Mouse (Mus musculus) cerebellum, adult 9-10 months (tissue): ENCODE measurements at regions not wholly inside any gene's neighbourhood (a gene's known extent, or its start where the extent isn't known, plus 50 kb on each side); places are given as distances from the start of the nearest gene placed in this dataset.
"Not testable (repeated sequence)": the region's sequence is repeated elsewhere in the genome, so short reads cannot be mapped to it uniquely, and the experiment has no call there.

Experiments
- DNase-seq: peaks from one replicate; pipeline ENCODE4 v3.0.0; 2022

GRCm38 (mm10) chr5:118464931-118465801 lies 95.3 kb upstream of the Med13l start:
- no peak for DNase-seq

- no peak for DNase-seq
Observed at GRCm38 (mm10) chr5:118465991-118466750, 94.3 kb upstream of the Med13l start.

DNA sequence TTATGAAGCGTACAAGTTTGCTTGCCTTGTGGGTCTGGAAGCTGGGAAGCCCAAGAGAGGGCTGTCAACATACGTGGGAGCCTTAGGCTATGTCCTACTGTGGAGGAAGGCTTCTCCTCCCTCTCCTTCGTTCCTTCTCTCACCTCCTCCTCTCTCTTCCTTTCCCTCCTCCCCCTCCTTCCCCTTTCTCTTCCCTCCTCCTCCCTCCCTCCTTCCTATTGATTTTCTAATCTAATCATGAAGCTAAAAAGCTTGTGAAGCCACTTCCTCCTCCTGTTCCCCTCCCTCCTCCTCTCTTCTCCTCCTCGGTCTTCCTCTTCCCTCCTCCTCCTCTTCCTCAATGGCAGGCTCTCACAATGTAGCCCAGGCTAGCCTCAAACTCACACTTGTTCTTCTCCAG lies 91.7 kb upstream of the Med13l start:
- DNase-seq = no peak

DNA sequence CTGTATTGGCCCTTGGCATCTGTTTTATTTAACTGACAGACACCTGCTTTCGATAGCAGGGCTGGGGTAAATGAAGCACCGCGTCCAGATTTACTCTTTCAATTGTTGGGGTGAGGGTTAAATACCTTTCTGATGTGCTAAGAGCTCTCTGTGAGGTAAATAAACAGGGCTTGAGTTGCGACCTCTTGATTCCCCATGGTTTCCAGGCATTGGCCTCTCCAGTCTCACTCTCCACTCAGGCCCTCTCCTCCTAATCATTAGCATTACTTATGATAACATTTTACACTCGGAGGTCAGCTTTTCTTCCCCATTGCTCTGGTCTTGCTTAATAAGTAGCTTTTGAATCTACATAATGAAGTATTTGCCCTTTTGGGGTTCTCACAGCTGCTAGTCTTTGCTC lies 88.9 kb upstream of the Med13l start:
- no peak for DNase-seq

DNA sequence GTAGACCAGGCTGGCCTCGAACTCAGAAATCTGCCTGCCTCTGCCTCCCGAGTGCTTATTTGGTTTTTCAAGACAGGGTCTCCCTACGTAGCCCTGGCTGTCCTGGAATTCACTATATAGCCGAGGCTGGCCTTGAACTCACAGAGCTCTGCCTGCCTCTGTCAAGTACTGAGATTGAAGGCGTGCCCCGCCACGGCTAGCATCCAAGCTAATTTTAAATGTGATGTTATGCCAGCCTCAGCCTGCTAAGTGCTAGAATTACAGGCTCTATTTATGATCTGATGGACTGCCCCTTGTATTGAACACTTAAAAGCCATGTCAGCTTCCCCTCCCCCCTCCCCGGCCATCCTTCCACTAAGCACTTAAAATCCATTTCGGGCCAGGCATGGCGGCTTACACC lies 88.2 kb upstream of the Med13l start:
- DNase-seq = no peak

- no peak for DNase-seq
Observed at GRCm38 (mm10) chr5:118473128-118473730, 87.2 kb upstream of the Med13l start.

DNA sequence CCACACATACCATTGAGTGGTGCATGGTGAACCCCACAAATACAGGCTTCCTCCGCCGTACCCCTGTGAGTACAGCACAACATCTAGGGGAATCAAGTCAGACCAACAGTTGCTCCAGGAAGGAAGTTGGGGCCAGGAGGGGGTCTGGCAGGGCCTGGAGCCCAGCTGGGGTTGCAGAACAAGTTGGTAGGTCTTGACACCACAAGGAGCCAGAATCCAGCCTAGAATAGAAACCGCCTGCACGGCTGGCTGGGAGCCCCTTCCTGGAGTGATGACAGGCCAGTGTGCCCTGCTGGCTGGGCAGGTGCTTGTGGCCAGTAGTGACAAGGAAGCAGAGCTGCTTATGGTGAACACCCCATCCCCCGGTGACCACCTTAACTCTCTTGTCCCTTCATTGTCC lies 83.9 kb upstream of the Med13l start:
- no peak for DNase-seq

DNA sequence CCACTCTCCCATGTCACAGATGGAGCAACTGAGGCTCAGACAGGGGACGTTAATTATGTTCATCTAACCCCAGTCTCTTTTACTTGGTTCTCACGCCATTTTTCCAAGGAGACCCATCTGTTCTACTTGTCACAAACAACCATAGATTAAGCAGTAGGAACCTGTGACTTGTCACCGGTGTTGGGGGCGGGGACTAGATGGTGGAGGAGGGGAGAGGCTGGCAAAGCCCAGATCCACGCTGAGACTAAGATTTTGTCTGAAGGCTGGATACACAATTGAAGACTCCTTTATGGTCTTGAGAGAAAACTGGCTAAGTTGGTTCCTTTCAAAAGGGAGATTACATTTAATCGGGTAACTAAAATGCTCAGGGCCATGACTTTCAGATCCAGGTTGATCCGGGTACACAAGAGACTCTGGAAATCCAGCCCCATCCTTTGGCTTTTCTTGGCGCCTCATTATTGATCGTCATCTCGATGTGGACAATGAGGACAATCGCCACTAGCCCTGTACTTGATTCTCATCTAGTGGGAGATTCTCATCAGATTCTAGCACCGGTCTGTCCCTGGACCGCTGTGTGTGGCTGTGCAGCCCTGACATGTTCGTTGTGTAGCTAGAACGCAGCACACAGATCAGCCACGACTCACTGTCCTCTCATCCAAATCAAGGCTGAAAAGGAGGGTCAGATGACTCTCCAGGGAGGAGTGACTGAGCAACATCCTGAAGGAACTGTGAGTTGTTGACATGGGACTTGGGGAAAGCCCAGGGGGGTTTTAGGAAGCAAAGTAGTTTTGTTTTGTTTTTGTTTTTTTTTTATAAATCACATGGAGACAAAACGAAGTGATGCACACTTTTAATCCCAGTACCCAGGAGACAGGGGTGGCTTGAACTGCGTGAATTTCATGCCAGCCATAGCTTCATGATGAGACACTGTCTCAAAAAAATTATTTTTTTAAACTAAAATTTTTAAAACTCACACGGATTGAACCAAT lies 83.1 kb upstream of the Med13l start:
- no peak for DNase-seq

- DNase-seq = peak; percentile 4
Observed at GRCm38 (mm10) chr5:118478120-118478768, 82.2 kb upstream of the Med13l start.

DNA sequence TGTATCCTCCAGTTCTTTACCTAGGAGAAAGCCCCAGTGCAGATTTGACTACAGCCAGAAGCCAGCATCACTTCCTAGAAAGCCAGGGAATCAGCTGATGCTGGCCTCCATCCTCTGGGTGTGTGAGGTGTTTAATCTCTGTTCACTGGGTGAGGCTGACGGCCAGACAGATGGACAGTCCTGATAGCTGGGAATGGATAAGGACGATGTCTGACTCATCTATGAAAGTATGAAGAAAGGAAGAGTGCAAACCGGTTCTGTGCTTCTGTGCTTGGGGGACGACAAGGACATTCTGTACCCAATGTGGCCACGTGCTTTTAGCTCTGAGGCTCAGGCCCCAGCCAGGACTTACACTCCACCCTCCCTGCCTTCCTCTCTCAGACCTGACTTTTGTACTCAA lies 80.5 kb upstream of the Med13l start:
- no peak for DNase-seq

DNA sequence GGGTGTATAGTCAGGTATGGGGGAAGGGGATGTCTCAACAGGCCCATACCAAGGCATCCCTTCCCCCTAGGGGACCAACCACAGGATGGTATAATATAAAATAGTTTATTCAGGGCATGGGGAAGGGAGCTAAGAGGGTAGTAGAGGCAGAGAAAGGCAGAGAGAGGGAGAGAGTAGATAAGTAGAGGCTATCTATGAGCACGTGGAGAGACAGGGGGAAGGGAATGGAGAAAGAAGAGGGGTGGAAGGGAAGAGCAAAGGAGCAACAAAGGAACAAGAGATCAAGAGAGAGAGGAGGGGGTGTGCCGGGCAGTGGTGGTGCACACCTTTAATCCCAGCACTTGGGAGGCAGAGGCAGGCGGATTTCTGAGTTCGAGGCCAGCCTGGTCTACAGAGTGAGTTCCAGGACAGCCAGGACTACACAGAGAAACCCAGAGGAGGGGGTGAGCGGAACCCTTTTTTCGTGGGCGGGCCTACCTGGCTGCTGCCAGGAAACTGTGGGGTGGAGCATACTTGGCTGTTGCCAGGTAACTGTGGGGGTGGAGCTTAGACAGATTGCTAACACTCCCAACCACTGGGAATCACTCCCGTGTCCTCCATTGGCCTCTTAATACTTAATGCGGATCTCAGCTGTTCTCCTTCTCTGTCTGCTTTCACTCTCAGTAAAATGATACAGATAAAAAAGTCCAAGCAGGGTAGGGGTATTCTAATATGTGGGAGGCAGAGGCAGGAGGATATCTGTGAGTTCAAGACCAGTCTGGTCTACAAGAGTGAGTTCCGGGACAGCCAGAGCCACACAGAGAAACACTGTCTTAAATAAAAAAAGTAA lies 79.3 kb upstream of the Med13l start:
- no peak for DNase-seq

- DNase-seq = no peak
Observed at GRCm38 (mm10) chr5:118481794-118482049, 78.8 kb upstream of the Med13l start.

DNA sequence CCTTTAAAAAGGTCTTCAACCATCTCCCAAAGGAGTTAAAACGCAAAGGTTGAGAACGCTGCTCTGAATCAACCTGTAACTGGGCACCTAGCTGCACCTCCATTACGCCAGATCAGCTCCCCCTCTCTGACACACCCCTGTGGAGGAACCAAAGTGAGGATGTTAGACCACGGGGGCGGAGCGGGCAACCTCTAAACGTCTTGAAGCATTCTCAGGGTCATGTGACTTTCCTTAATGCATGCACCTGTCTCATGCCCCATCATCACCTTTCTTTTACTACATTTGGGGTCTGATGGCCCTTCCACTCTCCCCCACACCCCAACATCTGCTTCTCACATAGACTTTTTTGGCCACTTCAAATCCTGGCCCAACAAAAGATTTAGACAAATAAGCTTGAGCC lies 77.9 kb upstream of the Med13l start:
- DNase-seq = no peak

- DNase-seq = no peak
Observed at GRCm38 (mm10) chr5:118483001-118483400, 77.5 kb upstream of the Med13l start.

DNA sequence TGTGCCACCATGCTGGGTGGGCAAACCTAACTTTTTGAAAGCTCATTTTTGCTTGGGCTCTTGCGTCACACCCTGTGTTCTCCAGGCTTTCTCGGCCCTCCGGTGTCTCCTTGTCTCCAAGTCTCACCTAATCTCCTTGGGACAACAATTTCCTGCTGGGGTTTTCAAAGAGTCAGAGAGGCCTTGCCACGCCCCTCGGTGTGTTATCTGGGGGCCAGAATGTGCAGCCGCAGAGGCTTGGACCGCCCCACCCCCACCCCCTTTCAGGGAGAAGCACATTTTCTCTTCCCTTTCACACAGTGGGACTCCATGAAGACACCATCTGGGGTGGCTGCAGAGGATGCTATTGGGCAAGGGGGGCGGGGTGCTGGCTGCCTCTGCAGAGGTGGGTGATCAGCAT lies 76.9 kb upstream of the Med13l start:
- no peak for DNase-seq

DNA sequence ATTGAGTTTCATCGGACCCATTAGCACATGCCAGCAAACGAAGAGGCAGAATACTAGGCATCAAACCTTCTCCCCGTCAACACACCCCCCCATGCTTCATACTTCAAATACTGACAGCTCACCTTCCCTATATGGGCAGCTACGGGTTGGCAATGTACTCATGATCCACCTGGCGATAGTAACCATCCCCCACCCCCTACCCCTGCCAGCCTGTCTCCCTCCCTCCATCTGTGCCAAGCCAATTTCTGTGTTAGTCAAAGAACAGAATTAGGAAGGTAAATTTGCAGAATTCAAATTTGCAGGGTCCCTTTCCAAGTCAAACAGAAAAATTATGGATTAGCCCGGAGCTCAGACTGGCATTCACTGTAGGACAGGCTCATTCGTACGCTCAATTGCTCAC lies 75.3 kb upstream of the Med13l start:
- no peak for DNase-seq

DNA sequence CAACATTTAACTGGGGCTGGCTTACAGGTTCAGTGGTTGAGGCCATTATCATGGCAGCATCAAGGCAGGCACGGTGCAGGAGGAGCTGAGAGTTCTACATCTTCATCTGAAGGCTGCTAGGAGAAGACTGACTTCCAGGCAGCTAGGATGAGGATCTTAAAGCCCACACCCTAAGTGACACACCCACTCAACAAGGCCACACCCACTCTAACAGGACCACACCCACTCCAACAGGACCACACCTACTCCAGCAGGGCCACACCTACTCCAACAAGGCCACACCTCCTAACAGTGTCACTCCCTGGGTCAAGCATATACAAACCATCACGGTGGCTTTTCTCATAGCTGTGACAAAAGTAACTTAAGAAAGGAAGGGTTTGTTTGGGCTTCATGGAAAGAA lies 68.0 kb upstream of the Med13l start:
- not testable (repeated sequence) for DNase-seq

GRCm38 (mm10) chr5:118494649-118495477 lies 65.6 kb upstream of the Med13l start:
- no peak for DNase-seq

GRCm38 (mm10) chr5:118495478-118495760 lies 65.1 kb upstream of the Med13l start:
- DNase-seq = no peak

- DNase-seq = no peak
Observed at GRCm38 (mm10) chr5:118501624-118502023, 58.9 kb upstream of the Med13l start.

DNA sequence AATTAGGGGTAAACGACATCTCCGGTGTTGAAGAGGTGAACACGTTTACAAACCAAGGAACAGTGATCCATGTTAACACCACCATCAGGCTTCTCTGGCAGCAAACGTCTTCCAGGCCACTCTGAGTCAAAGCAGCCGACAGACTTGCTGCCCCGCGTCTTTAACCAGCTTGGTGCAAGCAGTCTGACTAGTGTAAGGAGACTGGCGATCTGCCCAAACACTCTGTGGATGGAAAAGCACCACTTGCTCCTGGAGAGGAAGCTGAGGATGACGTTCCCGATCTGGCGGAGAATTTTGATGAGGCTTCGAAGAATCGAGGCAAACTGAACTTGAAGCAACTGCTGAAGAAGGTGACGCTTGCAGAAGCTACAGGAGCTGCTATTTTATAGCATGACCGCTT lies 57.5 kb upstream of the Med13l start:
- DNase-seq = no peak
